Mouse (Mus musculus) ES-E14 (cell line): ENCODE data around the gene Olfr1058.
"Not testable (repeated sequence)": the region's sequence is repeated elsewhere in the genome, so short reads cannot be mapped to it uniquely, and the experiment has no call there.

Source experiments
- CHD2 ChIP-seq: IDR thresholded peaks from 2 replicates; pipeline ENCODE4 v1.6.1; 2014; ENCODE audit warnings: mild to moderate bottlenecking, low read depth, low read length, inconsistent platforms
- MAFK ChIP-seq: IDR thresholded peaks from 2 replicates; pipeline ENCODE4 v1.6.1; 2014; ENCODE audit warnings: mild to moderate bottlenecking, low read depth, low read length, inconsistent platforms; ENCODE audit not compliant: insufficient read depth

DNA sequence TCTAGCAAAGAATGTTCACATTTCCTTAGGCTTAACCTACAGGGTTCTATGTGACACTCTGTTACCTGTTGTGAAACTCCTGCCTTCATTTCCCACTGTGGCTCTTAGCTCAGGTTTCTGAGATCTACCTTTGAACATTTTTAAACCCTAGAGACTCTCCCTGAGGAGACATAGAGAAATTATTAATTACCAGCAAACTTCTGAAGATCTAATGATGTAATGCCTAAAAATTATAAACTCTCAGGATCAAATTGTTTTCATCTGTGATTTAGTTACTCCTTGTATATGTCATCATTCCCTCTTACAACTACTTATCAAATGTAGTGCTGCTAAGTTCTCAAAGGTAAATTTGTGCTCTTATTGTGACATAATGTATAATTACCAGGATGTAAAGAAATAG, at the start of gene Olfr1058:
- TF ChIP-seq MAFK, CHD2: not testable (repeated sequence)
